Mouse (Mus musculus) C2C12 (cell line): ENCODE data around the gene Mcpt2.

Source experiments
- CTCF ChIP-seq: IDR thresholded peaks from one replicate; pipeline ENCODE4 v1.5.1; 2011; ENCODE audit not compliant: control insufficient read depth, insufficient read depth, insufficient read length
- MYOD1 ChIP-seq: IDR thresholded peaks from one replicate; pipeline ENCODE4 v1.6.1; 2011; ENCODE audit warnings: low read depth; ENCODE audit not compliant: control insufficient read depth, insufficient read length
- USF1 ChIP-seq: IDR thresholded peaks from one replicate; pipeline ENCODE4 v1.6.1; 2011; ENCODE audit warnings: low read depth, mild to moderate bottlenecking, control low read depth, moderate library complexity

GRCm38 (mm10) chr14:56057722-56058121, 15.9 kb downstream of the Mcpt2 start:
- TF ChIP-seq MYOD1: no peak
- TF ChIP-seq CTCF: no peak
- peak; percentile 31 for TF ChIP-seq USF1
